Mouse (Mus musculus) forebrain, embryonic 11.5 days (tissue): Measurements from ENCODE around the gene Smoc1. TPM values are rescaled to one million over a fixed set of nuclear protein-coding genes. Genes with fewer than 3 reads are reported as not detected.

Experiments
- ATAC-seq: fragments of 200-750 bp; cut with Nextera tagmentation; replicated peaks from 2 replicates; pipeline ENCODE4 v1.8.0; 2017; ENCODE audit warnings: moderate TSS enrichment; ENCODE audit not compliant: low FRiP score
- DNase-seq: peaks from one replicate; pipeline ENCODE4 v3.0.0-alpha.2; 2017; ENCODE audit warnings: low spot score
- H3K27ac ChIP-seq: fragments of 300-500 bp; sonication (generic); 2 replicates; pipeline ENCODE4 v1.5.1; 2014; ENCODE audit warnings: low read depth, low read length
- H3K27me3 ChIP-seq: fragments of 300-500 bp; sonication (generic); 2 replicates; pipeline ENCODE4 v1.6.1; 2014; ENCODE audit warnings: mild to moderate bottlenecking, low read length, mixed read lengths; ENCODE audit not compliant: control insufficient read depth, insufficient read depth
- H3K36me3 ChIP-seq: fragments of 300-500 bp; sonication (generic); 2 replicates; pipeline ENCODE4 v1.6.1; 2014; ENCODE audit warnings: mild to moderate bottlenecking, low read length, moderate library complexity, mixed read lengths; ENCODE audit not compliant: control insufficient read depth, insufficient read depth
- H3K4me1 ChIP-seq: fragments of 300-500 bp; sonication (generic); replicated peaks from 2 replicates; pipeline ENCODE4 v1.6.1; 2014; ENCODE audit warnings: low read length, mixed read lengths; ENCODE audit not compliant: control insufficient read depth, insufficient read depth
- H3K4me2 ChIP-seq: fragments of 300-500 bp; sonication (generic); 2 replicates; pipeline ENCODE4 v1.6.1; 2014; ENCODE audit warnings: low read depth, mild to moderate bottlenecking, low read length, moderate library complexity, mixed read lengths; ENCODE audit not compliant: severe bottlenecking
- H3K4me3 ChIP-seq: fragments of 300-500 bp; sonication (generic); 2 replicates; pipeline ENCODE4 v1.5.1; 2014; ENCODE audit warnings: low read depth, low read length
- H3K9ac ChIP-seq: fragments of 300-500 bp; sonication (generic); 2 replicates; pipeline ENCODE4 v1.6.1; 2014; ENCODE audit warnings: low read length
- H3K9me3 ChIP-seq: fragments of 300-500 bp; sonication (generic); 2 replicates; pipeline ENCODE4 v1.6.1; 2016; ENCODE audit warnings: low read length, mixed read lengths; ENCODE audit not compliant: control insufficient read depth
- WGBS: fragments of 180-500 bp; shearing (Covaris S2); extraction: QIAGEN DNeasy Blood & Tissue Kit; methylation state at CpG from one replicate; pipeline ENCODE4 v1.1.7; 2014; 5-methylcytosine and 5-hydroxymethylcytosine counted together
- polyA plus RNA-seq: library from polyadenylated mRNA; unstranded; fragments of >200 nt; fragmentation: Nextera tagmentation; extraction: Ambion mirVana; gene quantifications from 2 replicates; pipeline ENCODE4 v1.2.1, GENCODE M21; 2014

Smoc1 gene
- 6.7 and 6.8 TPM in 2 replicates for polyA plus RNA-seq

GRCm38 (mm10) chr12:81026277-81026994 is at the start of gene Smoc1:
Smoc1 (plus strand) TSS chr12:81026808.
- Histone ChIP-seq H3K9me3 (no peaks in the 10 kb centered on the region), H3K9ac (peak within 1 kb of the TSS; percentile 66), H3K4me3 (peak within 1 kb of the TSS; percentile 71), H3K27me3 (peaks cover 12% of the 10 kb centered on the region; the same call in 1 of the 2 replicates), H3K36me3 (no peaks in the 10 kb centered on the region), H3K4me1 (peaks cover 9% of the 10 kb centered on the region; the same call in 1 of the 2 replicates), H3K4me2 (peak within 1 kb of the TSS; percentile 98), H3K27ac (no peak within 1 kb of the TSS; the same call in 1 of the 2 replicates)
- ATAC-seq, result peak; percentile 94
- 3% methylated on average over 42 of the region's 42 CpGs for whole genome bisulfite sequencing
- peak; percentile 88 for DNase-seq

- Histone ChIP-seq H3K4me2 (no peak overlapping the region), H3K27ac (no peak overlapping the region), H3K27me3 (no peaks in the 10 kb centered on the region), H3K36me3 (no peaks in the 10 kb centered on the region), H3K4me1 (no peaks in the 10 kb centered on the region), H3K9me3 (no peaks in the 10 kb centered on the region), H3K4me3 (no peak overlapping the region), H3K9ac (no peak overlapping the region)
- ATAC-seq (no peak), DNase-seq (peak; percentile 87)
- 0% methylated on average over 7 of the region's 7 CpGs for WGBS
Measured at GRCm38 (mm10) chr12:80982326-80982725, 44.3 kb upstream of the Smoc1 start.

GRCm38 (mm10) chr12:80983695-80984094 is 42.9 kb upstream of the Smoc1 start:
- H3K27ac ChIP-seq, result no peak overlapping the region
- 85% methylated on average over 9 of the region's 9 CpGs for WGBS
- no peaks in the 10 kb centered on the region for H3K36me3 ChIP-seq
- H3K4me1 ChIP-seq, result no peaks in the 10 kb centered on the region
- no peaks in the 10 kb centered on the region for H3K9me3 ChIP-seq
- H3K9ac ChIP-seq, result no peak overlapping the region
- ATAC-seq (no peak), DNase-seq (peak; percentile 37)
- H3K4me3 ChIP-seq, result no peak overlapping the region
- H3K4me2 ChIP-seq, result no peak overlapping the region
- no peaks in the 10 kb centered on the region for H3K27me3 ChIP-seq

GRCm38 (mm10) chr12:80986628-80987027 is 40.0 kb upstream of the Smoc1 start:
- Histone ChIP-seq H3K36me3 (no peaks in the 10 kb centered on the region), H3K27me3 (no peaks in the 10 kb centered on the region), H3K9ac (no peak overlapping the region), H3K27ac (no peak overlapping the region), H3K4me3 (no peak overlapping the region), H3K4me1 (peaks cover 3% of the 10 kb centered on the region), H3K9me3 (no peaks in the 10 kb centered on the region), H3K4me2 (no peak overlapping the region)
- peak; percentile 24 for DNase-seq
- no peak for ATAC-seq
- WGBS, result 81% methylated on average over 4 of the region's 4 CpGs

- no peak for ATAC-seq
- Histone ChIP-seq H3K36me3 (no peaks in the 10 kb centered on the region), H3K27me3 (no peaks in the 10 kb centered on the region), H3K27ac (no peak overlapping the region), H3K4me3 (no peak overlapping the region), H3K9ac (no peak overlapping the region), H3K9me3 (no peaks in the 10 kb centered on the region), H3K4me2 (no peak overlapping the region), H3K4me1 (peaks cover 3% of the 10 kb centered on the region)
- peak; percentile 24 for DNase-seq
- WGBS, result 89% methylated on average over 3 of the region's 3 CpGs
Measured at GRCm38 (mm10) chr12:80988286-80988685, 38.3 kb upstream of the Smoc1 start.

DNA sequence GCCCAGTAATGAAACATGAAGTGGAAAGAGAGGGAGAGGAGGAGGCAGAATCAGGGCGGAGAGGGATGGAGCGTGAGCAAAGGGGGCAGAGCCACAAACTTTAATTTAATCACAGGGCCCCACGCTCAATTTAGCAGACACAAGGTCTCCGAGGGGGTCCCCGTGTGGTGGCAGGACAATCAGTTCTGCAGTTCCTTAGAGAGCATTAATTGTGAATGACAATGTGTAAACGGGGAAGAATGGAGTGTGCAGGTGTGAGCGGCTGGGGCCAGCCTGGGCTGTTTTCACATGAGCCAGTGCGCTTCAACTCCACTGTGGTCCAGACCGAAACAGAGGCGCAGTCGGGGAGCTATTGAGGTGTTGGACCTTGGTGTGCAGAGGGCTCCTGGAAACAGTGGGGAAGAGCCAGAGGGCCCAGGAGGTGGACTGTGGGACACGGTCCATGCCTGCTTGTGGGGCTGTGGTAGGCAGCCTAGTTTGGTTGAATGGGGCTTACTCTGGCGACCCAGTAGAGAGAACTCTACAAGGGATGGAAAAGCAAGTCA is 35.6 kb upstream of the Smoc1 start:
- H3K4me3 ChIP-seq, result no peak overlapping the region
- peaks cover 3% of the 10 kb centered on the region; the same call in 1 of the 2 replicates for H3K9me3 ChIP-seq
- H3K9ac ChIP-seq, result no peak overlapping the region
- no peak overlapping the region for H3K27ac ChIP-seq
- no peak overlapping the region for H3K4me2 ChIP-seq
- no peaks in the 10 kb centered on the region for H3K27me3 ChIP-seq
- 35% methylated on average over 13 of the region's 13 CpGs for WGBS
- H3K36me3 ChIP-seq, result no peaks in the 10 kb centered on the region
- ATAC-seq, result 0 out of 2 replicates have a peak, but pooled peaks have one; percentile 39
- DNase-seq, result peak; percentile 49
- peaks cover 3% of the 10 kb centered on the region for H3K4me1 ChIP-seq

DNA sequence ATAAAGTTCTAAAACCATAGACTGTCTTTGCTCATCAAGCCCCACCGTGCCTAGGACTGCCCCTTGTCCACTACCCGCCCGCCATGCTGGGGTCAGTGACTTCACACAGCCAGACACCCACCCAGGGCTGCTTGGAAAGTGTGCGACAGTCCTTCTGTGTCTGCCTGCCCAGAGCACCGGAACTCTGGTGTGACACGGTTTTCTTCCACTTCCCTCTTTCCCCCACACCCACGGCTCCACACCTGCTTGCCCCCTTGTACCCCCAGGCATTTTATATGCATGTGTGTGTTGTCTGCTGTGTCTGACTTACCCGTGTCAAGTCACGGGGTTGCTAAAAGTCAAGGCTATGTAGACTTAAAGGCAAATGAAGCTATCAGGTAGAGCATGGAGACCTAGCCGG is 34.8 kb upstream of the Smoc1 start:
- Histone ChIP-seq H3K9ac (no peak overlapping the region), H3K4me3 (no peak overlapping the region), H3K27ac (no peak overlapping the region), H3K9me3 (peaks cover 3% of the 10 kb centered on the region; the same call in 1 of the 2 replicates), H3K4me2 (no peak overlapping the region), H3K4me1 (peaks cover 3% of the 10 kb centered on the region), H3K36me3 (no peaks in the 10 kb centered on the region), H3K27me3 (no peaks in the 10 kb centered on the region)
- peak; percentile 39 for DNase-seq
- ATAC-seq, result no peak
- 92% methylated on average over 10 of the region's 10 CpGs for WGBS

DNA sequence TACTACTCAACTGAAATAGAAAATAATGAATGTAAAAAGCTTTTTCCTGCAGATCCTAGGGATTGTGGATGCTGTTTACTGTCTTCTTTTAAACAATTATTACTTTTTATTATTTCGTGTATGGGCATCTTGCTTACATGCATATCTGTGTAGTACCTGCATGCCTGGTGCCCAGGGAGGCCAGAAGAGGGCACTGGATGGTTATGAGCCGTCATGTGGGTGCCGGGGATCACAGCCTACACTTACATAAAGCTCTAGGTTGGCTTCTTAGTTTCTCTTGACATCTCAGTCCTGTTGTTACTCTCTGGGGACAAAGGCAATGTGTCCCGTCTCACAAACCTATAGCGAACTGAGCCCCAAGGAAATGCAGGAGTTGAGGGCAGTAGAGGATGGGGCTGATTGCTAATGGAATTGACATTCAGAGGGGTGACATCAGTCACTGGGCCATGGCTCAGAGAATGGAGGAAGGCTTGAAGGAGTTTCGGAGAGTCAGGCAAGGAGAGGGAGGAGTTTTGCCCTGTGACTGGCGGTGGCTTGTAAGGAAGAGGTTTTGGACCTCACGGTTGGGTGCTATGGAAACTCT is 34.0 kb upstream of the Smoc1 start:
- WGBS, result 89% methylated on average over 8 of the region's 8 CpGs
- Histone ChIP-seq H3K27me3 (no peaks in the 10 kb centered on the region), H3K4me1 (peaks cover 3% of the 10 kb centered on the region), H3K4me3 (no peak overlapping the region), H3K9me3 (peaks cover 3% of the 10 kb centered on the region; the same call in 1 of the 2 replicates), H3K9ac (no peak overlapping the region), H3K36me3 (no peaks in the 10 kb centered on the region), H3K4me2 (no peak overlapping the region), H3K27ac (no peak overlapping the region)
- DNase-seq, result no peak
- ATAC-seq, result no peak
